Mouse (Mus musculus): ENCODE measurements at regions not wholly inside any gene's neighbourhood (a gene's known extent, or its start where the extent isn't known, plus 50 kb on each side); places are given as distances from the start of the nearest gene placed in this dataset.

DNA sequence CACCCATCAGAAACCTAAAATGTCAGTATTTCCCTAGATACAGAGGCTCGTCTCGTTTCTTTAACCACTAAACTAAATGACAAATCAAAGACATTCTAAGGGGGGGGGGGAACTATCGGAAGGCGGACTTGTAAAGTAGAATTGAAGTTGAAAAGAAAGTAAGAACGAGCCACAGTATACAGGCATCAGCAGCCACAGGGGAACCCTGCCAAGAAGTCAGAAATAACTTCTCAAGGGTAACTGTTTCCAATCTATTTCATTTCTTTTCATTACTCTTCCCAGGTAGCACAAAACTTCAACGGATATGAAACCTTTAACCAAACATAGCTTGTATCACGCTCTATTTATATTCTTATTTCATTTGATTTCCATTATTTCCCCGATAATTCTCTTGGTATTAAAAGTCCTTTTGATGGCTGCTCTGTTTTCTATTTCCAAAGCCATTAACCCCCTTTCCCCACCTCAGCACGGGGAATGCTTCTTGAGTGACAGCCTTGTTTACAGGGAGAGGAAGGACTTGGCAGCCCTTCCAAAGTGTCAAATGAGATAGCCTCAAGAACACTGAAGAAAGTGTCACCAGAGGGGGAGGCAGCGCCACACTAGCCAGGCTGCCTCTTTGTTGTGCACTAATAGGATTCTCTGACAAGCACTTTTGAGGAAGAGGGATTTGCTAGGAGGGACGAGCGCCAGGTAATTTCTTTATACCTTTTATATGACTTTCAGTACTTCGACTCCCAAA is 306.7 kb downstream of the Prim2 start:
- TF ChIP-seq CTCF (IDR thresholded peaks at IDR 0.05; ENCODE audit: low read depth, low read length) (no peak), POLR2A (IDR thresholded peaks at IDR 0.05; ENCODE audit: extremely low read depth, insufficient read depth, low read length) (no peak)

All from liver, adult 2 months (tissue).